ENCODE assay signal across 13 mouse cellular contexts in genomic region chr12:76308436-76308835, GRCm38 (mm10). TPM values are rescaled to one million over a fixed set of nuclear protein-coding genes. Genes with fewer than 3 reads are reported as not detected.
DNase-seq lines count a peak whose midpoint lies in the region; ATAC-seq and TF ChIP-seq lines count a peak whose summit lies in the region.
"Had no signal": no experiment of that assay in that cellular context is flagged by ENCODE, and none has a peak within 500 bp of the region (broad histone marks: within the 10 kb centered on the region; RNA-seq: fewer than 3 reads in every experiment).

No protein-coding gene starts in this region.

- TF ChIP-seq CTCF in heart, postnatal 0 days (IDR thresholded peaks at IDR 0.05; ENCODE audit: low read depth), result no peak

- TF ChIP-seq EP300 in heart, postnatal 0 days (IDR thresholded peaks at IDR 0.05; ENCODE audit: low read depth), result no peak

- H3K9me3 ChIP-seq in heart, embryonic 15.5 days (replicated peaks), result no peaks in the 10 kb centered on the region
- no peaks in the 10 kb centered on the region for H3K9me3 ChIP-seq in megakaryocyte, embryonic 14.5 days
- no peaks in the 10 kb centered on the region for H3K9me3 ChIP-seq in heart, postnatal 0 days (replicated peaks; ENCODE audit: control insufficient read depth, low read length)
- H3K9me3 ChIP-seq in stomach, embryonic 14.5 days (ENCODE audit: control insufficient read depth, low read depth, low read length), result no peaks in the 10 kb centered on the region

- no peak for DNase-seq in heart, adult 8-10 months (ENCODE audit: low spot score)
- DNase-seq in heart, postnatal 0 days (ENCODE audit: low spot score), result no peak
- no peak for DNase-seq in adrenal gland, postnatal 36 days
- DNase-seq in layer of hippocampus, postnatal 10 days (ENCODE audit: low spot score in 2 of 2), result no peak
- DNase-seq: cerebellum, adult 11 months; gastrocnemius, postnatal 10 days; right cerebral cortex, postnatal 14 days; thymus, postnatal 14 days had no signal

- no peak for ATAC-seq in heart, embryonic 15.5 days (replicated peaks; ENCODE audit: insufficient number of reproducible peaks, insufficient read depth, low FRiP score, low read depth)
- no peak for ATAC-seq in megakaryocyte, adult 5-6 weeks (ENCODE audit: poor library complexity, severe bottlenecking)
- no peak for ATAC-seq in heart, postnatal 0 days (ENCODE audit: insufficient read depth, low read depth)
- no peak for ATAC-seq in stomach, embryonic 14.5 days (ENCODE audit: insufficient number of reproducible peaks, insufficient read depth, low FRiP score, low read depth)

- H3K27ac ChIP-seq in heart, embryonic 15.5 days, result peak overlapping the region; percentile 57
- H3K27ac ChIP-seq in heart, postnatal 0 days (ENCODE audit: low read depth), result peak overlapping the region; percentile 70
- peak overlapping the region; percentile 87 for H3K27ac ChIP-seq in stomach, embryonic 14.5 days (ENCODE audit: low read length)
- H3K27ac ChIP-seq: liver, embryonic 14.5 days had no signal

- no peak overlapping the region for H3K9ac ChIP-seq in heart, embryonic 15.5 days
- H3K9ac ChIP-seq in heart, postnatal 0 days (replicated peaks; ENCODE audit: low read depth, low read length), result no peak overlapping the region
- H3K9ac ChIP-seq in stomach, embryonic 14.5 days (replicated peaks; ENCODE audit: low read depth, low read length), result no peak overlapping the region
- H3K9ac ChIP-seq: liver, embryonic 14.5 days had no signal

- H3K4me2 ChIP-seq in heart, embryonic 15.5 days, result no peak overlapping the region
- no peak overlapping the region for H3K4me2 ChIP-seq in heart, postnatal 0 days (ENCODE audit: low read depth, low read length)
- no peak overlapping the region for H3K4me2 ChIP-seq in stomach, embryonic 14.5 days (replicated peaks; ENCODE audit: low read depth, low read length)

- 73% methylated on average over 5 of the region's 5 CpGs for WGBS in heart, embryonic 15.5 days
- 69% methylated on average over 5 of the region's 5 CpGs for WGBS in heart, postnatal 0 days
- 82% methylated on average over 5 of the region's 5 CpGs for WGBS in stomach, embryonic 14.5 days

- no peak overlapping the region for H3K4me3 ChIP-seq in heart, embryonic 15.5 days
- H3K4me3 ChIP-seq in megakaryocyte, embryonic 14.5 days (replicated peaks), result peak overlapping the region; percentile 48
- no peak overlapping the region for H3K4me3 ChIP-seq in heart, postnatal 0 days (ENCODE audit: low read depth, low read length)
- H3K4me3 ChIP-seq in stomach, embryonic 14.5 days (ENCODE audit: low read depth, low read length), result no peak overlapping the region

- peaks cover 11% of the 10 kb centered on the region; the same call in 1 of the 2 replicates for H3K36me3 ChIP-seq in heart, embryonic 15.5 days
- H3K36me3 ChIP-seq in megakaryocyte, embryonic 14.5 days (replicated peaks; ENCODE audit: low read length), result peaks cover 76% of the 10 kb centered on the region
- H3K36me3 ChIP-seq in heart, postnatal 0 days (replicated peaks; ENCODE audit: control insufficient read depth, insufficient read depth, low read length), result peaks cover 25% of the 10 kb centered on the region
- H3K36me3 ChIP-seq in stomach, embryonic 14.5 days (ENCODE audit: control insufficient read depth, insufficient read depth, low read length), result peaks cover 24% of the 10 kb centered on the region

- no peaks in the 10 kb centered on the region for H3K27me3 ChIP-seq in heart, embryonic 15.5 days
- no peaks in the 10 kb centered on the region for H3K27me3 ChIP-seq in megakaryocyte, embryonic 14.5 days (replicated peaks)
- no peaks in the 10 kb centered on the region for H3K27me3 ChIP-seq in heart, postnatal 0 days (ENCODE audit: control insufficient read depth, insufficient read depth, low read length)
- no peaks in the 10 kb centered on the region for H3K27me3 ChIP-seq in stomach, embryonic 14.5 days (ENCODE audit: control insufficient read depth, insufficient read depth, low read length)

- peaks cover 34% of the 10 kb centered on the region for H3K4me1 ChIP-seq in heart, embryonic 15.5 days (replicated peaks)
- H3K4me1 ChIP-seq in megakaryocyte, embryonic 14.5 days, result peaks cover 90% of the 10 kb centered on the region
- peaks cover 8% of the 10 kb centered on the region for H3K4me1 ChIP-seq in heart, postnatal 0 days (ENCODE audit: control insufficient read depth, insufficient read depth)
- 0 out of 2 replicates have a peak, but pooled peaks cover 3% of the 10 kb centered on the region for H3K4me1 ChIP-seq in stomach, embryonic 14.5 days (ENCODE audit: control insufficient read depth, insufficient read depth, low read length)

RNA-seq across cellular contexts. Expression of gene Akap5, which starts 16.3 kb away (rescaled TPM):
- polyA plus RNA-seq in heart, embryonic 15.5 days (2015; fragmentation: Nextera tagmentation; extraction: Ambion mirVana), result 2.9 and 4.0 TPM in 2 replicates
- 1 to 10 TPM in 3 of 4 experiments, under 1 TPM in 1; 0.90 to 3.0 (median 1.5) TPM for total RNA-seq in heart, adult 8-10 months (2022)
- polyA plus RNA-seq in megakaryocyte, embryonic 14.5 days (2012; ENCODE audit: insufficient read depth, low replicate concordance), result 0.63 TPM in 1 of 2 replicates, not detected in the other
- total RNA-seq in megakaryocyte, adult 5-6 weeks (2015), result not detected in 2 replicates
- total RNA-seq in megakaryocyte, adult 5-6 weeks (2017), result 0.08 and 0.15 TPM in 2 replicates
- total RNA-seq in heart, postnatal 0 days (2014; rRNA removed; ENCODE audit: low replicate concordance), result 0.50 and 3.7 TPM in 2 replicates
- polyA plus RNA-seq in heart, postnatal 0 days (2015; fragmentation: Nextera tagmentation; extraction: Ambion mirVana), result 1.1 TPM in 2 replicates
- 7.2 and 7.5 TPM in 2 replicates for polyA plus RNA-seq in stomach, embryonic 14.5 days (2014; fragmentation: Nextera tagmentation; extraction: Ambion mirVana)
- under 1 TPM; 0.46 to 0.83 TPM for total RNA-seq in adrenal gland, postnatal 36 days (2021)
- 10 to 100 TPM; 48.9 to 52.7 TPM for total RNA-seq in layer of hippocampus, postnatal 10 days (2021)

RNA-seq across cellular contexts. Expression of gene Mthfd1, which starts 53.3 kb away (rescaled TPM):
- 35.1 and 44.4 TPM in 2 replicates for polyA plus RNA-seq in heart, embryonic 15.5 days (2015; fragmentation: Nextera tagmentation; extraction: Ambion mirVana)
- 10 to 100 TPM; 28.1 to 32.4 (median 29.1) TPM for total RNA-seq in heart, adult 8-10 months (2022)
- polyA plus RNA-seq in megakaryocyte, embryonic 14.5 days (2012; ENCODE audit: insufficient read depth, low replicate concordance), result 30.6 and 61.4 TPM in 2 replicates
- 18.4 and 22.9 TPM in 2 replicates for total RNA-seq in megakaryocyte, adult 5-6 weeks (2015)
- total RNA-seq in megakaryocyte, adult 5-6 weeks (2017), result 32.6 and 33.4 TPM in 2 replicates
- 18.3 and 23.8 TPM in 2 replicates for total RNA-seq in heart, postnatal 0 days (2014; rRNA removed; ENCODE audit: low replicate concordance)
- 20.8 and 23.8 TPM in 2 replicates for polyA plus RNA-seq in heart, postnatal 0 days (2015; fragmentation: Nextera tagmentation; extraction: Ambion mirVana)
- polyA plus RNA-seq in stomach, embryonic 14.5 days (2014; fragmentation: Nextera tagmentation; extraction: Ambion mirVana), result 76.7 and 82.0 TPM in 2 replicates
- total RNA-seq in adrenal gland, postnatal 36 days (2021), result 10 to 100 TPM; 34.6 to 59.6 TPM
- 10 to 100 TPM; 40.6 to 44.0 TPM for total RNA-seq in layer of hippocampus, postnatal 10 days (2021)

Comparison
In these comparisons a context has a peak if more than half of its experiments do, and no peak if none do; other contexts are left out.
1. RNA of gene Akap5, which starts 16.3 kb away (total RNA-seq): 48.9 to 52.7 TPM in layer of hippocampus, postnatal 10 days; 0.90 to 3.0 TPM in heart, adult 8-10 months, 0.46 to 0.83 TPM in adrenal gland, postnatal 36 days, 0.50 to 3.7 TPM in heart, postnatal 0 days and 0.08 to 0.15 TPM in megakaryocyte, adult 5-6 weeks; every median in the first group is over 10 times any median in the second.
2. Peak in every context shown above with its lines, with median percentiles within 50 percentile points of each other: H3K27ac ChIP-seq.